Comparison of ENCODE assay signal across 10 mouse cellular contexts in genomic region chr19:46254163-46254752, GRCm38 (mm10). TPM values are rescaled to one million over a fixed set of nuclear protein-coding genes. Genes with fewer than 3 reads are reported as not detected.
A peak's percentile ranks its signal among the peaks of the same experiment; 100 is the strongest.
DNase-seq lines count a peak whose midpoint lies in the region; ATAC-seq and TF ChIP-seq lines count a peak whose summit lies in the region.
"Had no signal": no experiment of that assay in that cellular context is flagged by ENCODE, and none has a peak within 500 bp of the region (broad histone marks: within the 10 kb centered on the region; RNA-seq: fewer than 3 reads in every experiment).

No protein-coding gene starts in this region.

- H3K4me2 ChIP-seq in forebrain, postnatal 0 days (ENCODE audit: low read depth) = no peak overlapping the region
- no peak overlapping the region for H3K4me2 ChIP-seq in forebrain, embryonic 11.5 days (ENCODE audit: low read depth, low read length, severe bottlenecking)
- no peak overlapping the region for H3K4me2 ChIP-seq in midbrain, embryonic 16.5 days (ENCODE audit: low read length)
- H3K4me2 ChIP-seq: heart, embryonic 15.5 days had no signal

- no peak for TF ChIP-seq POLR2A in brain, embryonic 14.5 days (IDR thresholded peaks at IDR 0.05; ENCODE audit: borderline replicate concordance, extremely low read depth, insufficient read depth, insufficient read length, poor library complexity, severe bottlenecking)

- H3K27me3 ChIP-seq in forebrain, postnatal 0 days (ENCODE audit: insufficient read depth, low read length) = no peaks in the 10 kb centered on the region
- H3K27me3 ChIP-seq in forebrain, embryonic 11.5 days (ENCODE audit: control insufficient read depth, insufficient read depth, low read length) = no peaks in the 10 kb centered on the region
- no peaks in the 10 kb centered on the region for H3K27me3 ChIP-seq in midbrain, embryonic 10.5 days (ENCODE audit: low read depth, poor library complexity, severe bottlenecking)
- no peaks in the 10 kb centered on the region for H3K27me3 ChIP-seq in midbrain, embryonic 16.5 days (ENCODE audit: control insufficient read depth, insufficient read depth, low read depth, low read length)
- H3K27me3 ChIP-seq: heart, embryonic 15.5 days had no signal

- ATAC-seq in forebrain, postnatal 0 days = no peak; the same call in 1 of the 2 replicates
- ATAC-seq in forebrain, embryonic 11.5 days (replicated peaks; ENCODE audit: low FRiP score) = no peak
- no peak for ATAC-seq in midbrain, embryonic 16.5 days

- peak; percentile 87 for TF ChIP-seq CTCF in forebrain, postnatal 0 days (IDR thresholded peaks at IDR 0.05; ENCODE audit: low read depth)
- TF ChIP-seq CTCF in brain, embryonic 14.5 days (IDR thresholded peaks at IDR 0.05; ENCODE audit: borderline replicate concordance, extremely low read depth, insufficient read depth, insufficient read length) = peak; percentile 73; the same call in 1 of the 2 replicates

- H3K9ac ChIP-seq in forebrain, postnatal 0 days = no peak overlapping the region
- H3K9ac ChIP-seq in forebrain, embryonic 11.5 days (ENCODE audit: low read length) = no peak overlapping the region
- H3K9ac ChIP-seq in midbrain, embryonic 16.5 days (ENCODE audit: low read depth, low read length) = no peak overlapping the region
- H3K9ac ChIP-seq: heart, embryonic 15.5 days had no signal

- H3K4me1 ChIP-seq in forebrain, postnatal 0 days (ENCODE audit: insufficient read depth) = no peaks in the 10 kb centered on the region
- H3K4me1 ChIP-seq in forebrain, embryonic 11.5 days (replicated peaks; ENCODE audit: control insufficient read depth, insufficient read depth, low read length) = no peaks in the 10 kb centered on the region
- no peaks in the 10 kb centered on the region for H3K4me1 ChIP-seq in midbrain, embryonic 10.5 days
- H3K4me1 ChIP-seq in midbrain, embryonic 16.5 days (ENCODE audit: control insufficient read depth, insufficient read depth, low read length) = no peaks in the 10 kb centered on the region
- H3K4me1 ChIP-seq: heart, embryonic 15.5 days had no signal

- H3K27ac ChIP-seq in forebrain, postnatal 0 days (ENCODE audit: low read depth, low read length) = no peak overlapping the region
- H3K27ac ChIP-seq in forebrain, embryonic 11.5 days (ENCODE audit: low read depth, low read length) = no peak overlapping the region
- H3K27ac ChIP-seq in midbrain, embryonic 10.5 days (replicated peaks) = no peak overlapping the region
- no peak overlapping the region for H3K27ac ChIP-seq in midbrain, embryonic 16.5 days (ENCODE audit: low read length)
- H3K27ac ChIP-seq: heart, embryonic 15.5 days had no signal

- H3K36me3 ChIP-seq in forebrain, postnatal 0 days (ENCODE audit: insufficient read depth) = peaks cover 28% of the 10 kb centered on the region
- H3K36me3 ChIP-seq in forebrain, embryonic 11.5 days (ENCODE audit: control insufficient read depth, insufficient read depth, low read length) = no peaks in the 10 kb centered on the region; the same call in 1 of the 2 replicates
- H3K36me3 ChIP-seq in midbrain, embryonic 10.5 days = peaks cover 40% of the 10 kb centered on the region
- peaks cover 5% of the 10 kb centered on the region for H3K36me3 ChIP-seq in midbrain, embryonic 16.5 days (ENCODE audit: control insufficient read depth, insufficient read depth, low read length)

- H3K4me3 ChIP-seq in forebrain, postnatal 0 days (ENCODE audit: low read depth, low read length) = no peak overlapping the region
- H3K4me3 ChIP-seq in forebrain, embryonic 11.5 days (ENCODE audit: low read depth, low read length) = no peak overlapping the region
- no peak overlapping the region for H3K4me3 ChIP-seq in midbrain, embryonic 10.5 days
- no peak overlapping the region for H3K4me3 ChIP-seq in midbrain, embryonic 16.5 days (ENCODE audit: low read depth, low read length)
- H3K4me3 ChIP-seq: heart, embryonic 15.5 days; myocyte had no signal

- DNase-seq in forebrain, postnatal 0 days = peak; percentile 74
- DNase-seq in forebrain, embryonic 11.5 days (ENCODE audit: low spot score) = no peak
- DNase-seq in midbrain, embryonic 10.5 days (ENCODE audit: low spot score) = peak; percentile 28
- DNase-seq in brain, embryonic 14.5 days (ENCODE audit: low read depth) = peak; percentile 76
- DNase-seq in forelimb bud, embryonic 11.5 days (ENCODE audit: low read depth, low spot score) = peak; percentile 56
- DNase-seq in lung, postnatal 10 days = peak; percentile 60
- peak; percentile 30 for DNase-seq in thymus, postnatal 4 days

- H3K9me3 ChIP-seq in forebrain, postnatal 0 days (ENCODE audit: low read length) = no peaks in the 10 kb centered on the region
- no peaks in the 10 kb centered on the region for H3K9me3 ChIP-seq in forebrain, embryonic 11.5 days (ENCODE audit: control insufficient read depth, low read length)
- no peaks in the 10 kb centered on the region for H3K9me3 ChIP-seq in midbrain, embryonic 10.5 days (replicated peaks)
- H3K9me3 ChIP-seq in midbrain, embryonic 16.5 days (replicated peaks; ENCODE audit: control insufficient read depth, low read length, poor library complexity, severe bottlenecking) = no peaks in the 10 kb centered on the region
- H3K9me3 ChIP-seq: heart, embryonic 15.5 days had no signal

- 35% methylated on average over 7 of the region's 7 CpGs for WGBS in forebrain, postnatal 0 days
- WGBS in forebrain, embryonic 11.5 days = 38% methylated on average over 7 of the region's 7 CpGs
- 38% methylated on average over 7 of the region's 7 CpGs for WGBS in midbrain, embryonic 10.5 days
- 34% methylated on average over 7 of the region's 7 CpGs for WGBS in midbrain, embryonic 16.5 days

RNA-seq across cellular contexts. Expression of gene Nfkb2, which starts 49.9 kb away (rescaled TPM):
- total RNA-seq in forebrain, postnatal 0 days (2014; rRNA removed) = 2.2 TPM in 2 replicates
- polyA plus RNA-seq in forebrain, postnatal 0 days (2015; fragmentation: Nextera tagmentation; extraction: Ambion mirVana) = 1.2 and 1.3 TPM in 2 replicates
- polyA plus RNA-seq in forebrain, embryonic 11.5 days (2014; fragmentation: Nextera tagmentation; extraction: Ambion mirVana) = 4.1 and 4.2 TPM in 2 replicates
- 5.2 and 5.6 TPM in 2 replicates for polyA plus RNA-seq in midbrain, embryonic 10.5 days (2016; fragmentation: Nextera tagmentation; extraction: Ambion mirVana)
- polyA plus RNA-seq in midbrain, embryonic 16.5 days (2015; fragmentation: Nextera tagmentation; extraction: Ambion mirVana) = 1.3 and 1.5 TPM in 2 replicates
- 3.9 and 4.3 TPM in 2 replicates for polyA plus RNA-seq in brain, embryonic 14.5 days (2012; rRNA removed)
